Mouse (Mus musculus): ENCODE data around the gene Elovl6.

Elovl6 gene

GRCm38 (mm10) chr3:129532180-129532864, at the start of gene Elovl6:
Gene Elovl6, plus strand, starts transcription at chr3:129532355.
- DNase-seq (ENCODE audit: low read depth, low spot score): peak; percentile 51

GRCm38 (mm10) chr3:129488774-129489173, 43.4 kb upstream of the Elovl6 start:
- DNase-seq (ENCODE audit: low read depth, low spot score): no peak

GRCm38 (mm10) chr3:129494123-129494522, 38.0 kb upstream of the Elovl6 start:
- no peak for DNase-seq (ENCODE audit: low read depth, low spot score)

DNA sequence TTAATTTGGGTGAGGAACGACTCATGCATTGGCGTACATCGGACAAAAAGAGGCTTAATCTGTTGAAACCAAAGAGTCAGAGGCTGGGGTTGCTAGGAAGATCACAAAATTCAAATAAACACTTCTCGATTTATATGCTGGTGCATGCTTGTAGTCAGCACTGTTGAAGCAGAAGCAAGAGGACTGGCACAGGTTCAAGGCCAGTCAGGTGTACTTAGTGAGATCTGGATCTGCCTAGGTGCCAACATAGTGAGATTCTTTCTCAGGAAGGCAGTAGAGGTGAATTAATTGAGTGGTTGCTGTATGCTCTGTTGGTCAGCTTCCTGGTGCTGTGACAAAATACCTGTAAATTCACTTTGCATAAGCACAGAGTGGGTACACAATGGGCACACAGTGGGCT, 37.4 kb upstream of the Elovl6 start:
- no peak for DNase-seq (ENCODE audit: low read depth, low spot score)

DNA sequence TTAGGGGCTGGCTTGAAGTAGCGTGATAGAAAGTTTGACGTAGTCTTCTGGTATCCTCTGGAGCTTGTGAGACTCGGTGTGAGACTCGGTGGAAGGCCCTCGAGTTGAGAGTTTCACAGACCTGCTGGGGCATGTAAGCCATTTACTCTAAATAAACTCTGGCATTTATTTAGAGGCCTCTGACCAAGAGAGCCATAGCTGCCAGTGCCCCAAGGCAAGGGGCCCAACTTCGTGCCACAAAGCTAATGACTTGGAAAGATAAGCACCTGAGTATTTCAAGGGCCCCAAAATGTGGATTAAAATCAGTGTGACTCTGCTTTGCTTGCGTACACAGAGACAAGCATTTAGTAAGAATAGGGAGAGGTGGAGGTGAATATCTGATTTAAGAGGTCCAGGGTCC, 28.4 kb upstream of the Elovl6 start:
- DNase-seq (ENCODE audit: low read depth, low spot score): no peak

DNA sequence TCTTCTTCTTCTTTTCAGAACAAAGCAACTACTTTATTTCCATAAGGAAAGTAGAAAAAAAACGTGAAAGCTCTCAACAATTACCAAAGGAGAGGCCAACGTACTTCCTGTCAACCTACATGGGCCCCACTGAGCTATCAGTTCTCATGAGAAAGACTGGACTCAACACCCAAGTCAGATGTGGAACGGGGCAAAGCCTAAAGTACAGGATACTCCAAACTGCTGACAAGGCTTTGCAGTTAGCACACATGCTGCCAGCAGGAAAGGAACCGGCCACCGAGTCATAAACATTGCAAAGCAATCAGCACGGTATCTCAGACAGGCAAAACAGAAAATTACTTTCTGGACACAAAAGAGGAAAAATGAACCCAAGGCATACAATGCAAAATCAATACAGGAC, 27.2 kb upstream of the Elovl6 start:
- no peak for DNase-seq (ENCODE audit: low read depth, low spot score)

- DNase-seq (ENCODE audit: low read depth, low spot score): no peak
Measured at GRCm38 (mm10) chr3:129507736-129508135, 24.4 kb upstream of the Elovl6 start.

DNA sequence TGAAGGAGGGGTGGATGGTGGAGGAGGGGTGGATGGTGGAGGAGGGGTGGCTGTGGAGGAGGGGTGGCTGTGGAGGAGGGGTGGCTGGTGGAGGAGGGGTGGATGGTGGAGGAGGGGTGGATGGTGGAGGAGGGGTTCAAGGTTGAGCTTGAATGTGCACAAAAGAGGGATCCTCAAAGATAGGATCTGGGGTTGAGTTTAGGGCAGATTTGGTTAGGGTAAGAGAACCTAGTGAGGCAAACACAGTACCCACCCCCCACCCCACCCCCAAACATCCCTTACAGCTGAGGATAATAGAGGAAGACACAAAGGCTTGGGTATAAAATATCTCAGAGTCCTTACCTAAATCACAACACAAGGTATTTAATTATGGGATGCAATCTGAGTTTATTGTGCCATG, 23.6 kb upstream of the Elovl6 start:
- no peak for DNase-seq (ENCODE audit: low read depth, low spot score)

- no peak for DNase-seq (ENCODE audit: low read depth, low spot score)
Measured at GRCm38 (mm10) chr3:129509725-129510124, 22.4 kb upstream of the Elovl6 start.

DNA sequence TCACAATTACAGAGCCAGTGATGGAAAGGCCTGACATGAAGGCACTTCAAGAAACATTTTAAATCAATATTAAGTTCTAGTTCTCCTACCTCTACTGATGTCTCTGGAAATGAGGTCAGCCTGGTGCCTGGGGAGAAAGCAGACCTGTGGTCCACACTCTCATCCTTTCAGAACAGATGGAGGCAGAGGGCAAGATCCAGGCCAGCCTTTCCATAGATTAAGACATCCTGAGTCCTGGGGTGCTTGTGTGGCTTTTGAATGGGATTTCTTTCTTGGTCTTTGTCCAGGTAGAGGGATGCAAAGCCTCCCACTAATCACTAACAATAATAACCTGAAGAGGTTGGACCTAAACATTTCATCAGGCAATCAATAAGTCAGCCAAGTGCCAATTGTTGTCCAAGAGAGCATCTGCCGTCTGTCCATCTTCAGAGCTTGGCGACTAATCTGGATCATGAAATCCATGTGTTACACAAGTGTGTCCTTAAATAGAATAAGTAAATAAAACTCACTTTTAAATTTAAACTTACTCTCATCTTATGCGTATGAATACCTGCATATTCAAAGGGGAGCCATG, 16.2 kb upstream of the Elovl6 start:
- no peak for DNase-seq (ENCODE audit: low read depth, low spot score)

GRCm38 (mm10) chr3:129520499-129520898, 11.7 kb upstream of the Elovl6 start:
- DNase-seq (ENCODE audit: low read depth, low spot score): no peak

DNA sequence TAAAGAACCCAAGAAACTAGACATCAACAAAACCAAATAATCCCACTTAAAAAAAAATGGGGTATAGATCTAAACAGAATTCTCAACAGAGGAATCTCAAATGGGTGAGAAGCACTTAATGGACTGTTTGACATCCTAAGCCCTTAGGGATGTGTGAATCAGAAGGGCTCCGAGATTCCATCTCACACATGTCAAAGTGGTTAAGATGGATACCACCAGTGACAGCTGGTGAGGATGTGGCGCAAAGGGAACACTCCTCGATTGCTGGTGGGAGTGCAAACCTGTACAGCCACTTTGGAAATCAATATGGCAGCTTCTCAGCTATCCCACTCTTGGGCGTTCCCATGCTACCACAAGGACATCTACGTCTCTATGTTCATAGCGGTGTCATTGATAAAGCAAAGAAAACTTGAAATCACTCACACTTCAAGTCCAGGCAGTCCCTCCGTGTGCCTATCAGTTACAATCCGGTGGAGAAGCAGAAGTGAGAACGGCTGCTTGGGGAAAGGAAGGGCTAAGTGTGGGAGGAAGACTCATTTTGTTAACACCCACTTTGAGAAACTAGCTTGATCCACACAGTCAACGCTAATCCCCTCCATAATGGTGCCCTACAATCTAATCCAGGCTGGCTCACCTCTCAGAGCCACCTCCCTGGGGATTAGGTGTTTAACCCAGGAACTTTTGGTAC, 8.6 kb upstream of the Elovl6 start:
- DNase-seq (ENCODE audit: low read depth, low spot score): no peak

DNA sequence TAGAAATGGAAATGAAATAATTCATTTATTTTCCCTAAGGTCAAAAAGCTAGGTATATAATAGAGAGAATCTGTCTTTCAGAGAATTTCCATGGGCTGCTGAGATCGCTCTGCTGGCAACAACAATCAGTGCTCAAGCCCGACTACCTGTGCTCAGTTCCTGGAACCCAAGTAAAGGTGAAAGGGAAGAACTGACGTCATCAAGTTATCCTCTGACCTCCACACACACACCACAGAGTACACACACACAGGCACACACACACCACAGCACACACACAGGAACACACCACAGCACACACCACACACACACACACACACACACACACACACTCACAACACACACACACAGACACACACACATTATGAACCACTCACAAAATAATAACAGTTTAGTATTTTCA, 5.1 kb upstream of the Elovl6 start:
- no peak for DNase-seq (ENCODE audit: low read depth, low spot score)

DNA sequence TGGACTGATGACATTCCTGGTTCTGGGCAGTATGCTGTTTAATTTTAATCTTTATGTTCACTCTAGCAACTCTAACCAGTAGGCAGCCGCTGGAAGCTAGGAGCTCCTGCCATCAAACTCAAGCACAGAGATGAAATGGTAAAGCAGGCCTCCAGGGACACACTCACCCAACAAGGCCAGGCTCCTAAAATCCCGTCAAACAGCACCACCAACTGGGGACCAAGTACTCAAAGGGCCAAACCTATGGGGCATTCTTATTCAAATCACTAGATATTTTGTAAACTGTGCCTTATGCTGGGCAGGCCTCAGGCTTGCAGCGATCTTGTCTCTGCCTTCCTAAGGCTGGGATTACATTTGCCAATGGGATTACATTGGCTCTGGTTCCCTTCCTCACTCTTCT, 2.8 kb upstream of the Elovl6 start:
- no peak for DNase-seq (ENCODE audit: low read depth, low spot score)

- DNase-seq (ENCODE audit: low read depth, low spot score): no peak
Measured at GRCm38 (mm10) chr3:129530461-129530860, 1.7 kb upstream of the Elovl6 start.

- no peak for DNase-seq (ENCODE audit: low read depth, low spot score)
Measured at GRCm38 (mm10) chr3:129532865-129533742, 949 bp downstream of the Elovl6 start.

DNA sequence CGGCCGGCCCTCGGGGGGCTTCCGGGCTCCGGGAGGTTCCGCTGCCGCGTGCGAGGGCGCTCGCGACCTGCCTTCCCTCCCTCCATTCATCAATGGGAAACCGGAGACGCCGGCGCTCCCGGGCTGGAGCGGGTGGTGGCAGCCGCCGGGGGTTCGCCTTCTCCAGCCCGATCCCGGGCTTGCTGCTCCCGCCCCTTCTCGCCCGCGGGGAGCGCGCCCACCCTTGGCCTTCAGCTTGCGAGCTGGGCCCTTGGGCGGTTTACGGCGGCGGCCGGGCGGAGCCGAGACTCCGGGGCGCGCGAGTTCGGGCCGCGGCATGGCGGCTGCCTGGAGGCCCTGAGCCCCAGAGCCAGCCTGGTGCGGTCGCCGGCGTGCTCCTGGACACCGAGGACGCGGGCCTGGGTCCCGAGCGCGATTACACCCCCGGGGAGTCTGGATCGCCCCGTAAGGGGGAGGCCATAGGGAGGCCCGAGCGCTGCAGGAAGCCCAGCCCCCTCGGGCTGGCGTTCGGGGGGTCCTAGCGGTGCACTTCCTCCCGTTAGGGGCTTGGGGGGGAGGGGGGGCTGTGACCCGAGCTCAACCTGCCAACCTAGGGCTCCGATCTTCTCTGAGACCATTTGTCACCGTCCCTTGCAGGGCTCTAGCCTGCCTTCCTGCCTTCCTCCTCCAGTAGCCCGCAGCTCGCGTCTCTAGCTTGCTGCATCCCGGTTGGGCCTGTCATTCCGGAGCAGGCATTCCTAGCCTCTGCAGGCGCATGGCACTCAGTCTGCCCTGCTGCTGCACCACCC, 1.8 kb downstream of the Elovl6 start:
- DNase-seq (ENCODE audit: low read depth, low spot score): peak; percentile 47

DNA sequence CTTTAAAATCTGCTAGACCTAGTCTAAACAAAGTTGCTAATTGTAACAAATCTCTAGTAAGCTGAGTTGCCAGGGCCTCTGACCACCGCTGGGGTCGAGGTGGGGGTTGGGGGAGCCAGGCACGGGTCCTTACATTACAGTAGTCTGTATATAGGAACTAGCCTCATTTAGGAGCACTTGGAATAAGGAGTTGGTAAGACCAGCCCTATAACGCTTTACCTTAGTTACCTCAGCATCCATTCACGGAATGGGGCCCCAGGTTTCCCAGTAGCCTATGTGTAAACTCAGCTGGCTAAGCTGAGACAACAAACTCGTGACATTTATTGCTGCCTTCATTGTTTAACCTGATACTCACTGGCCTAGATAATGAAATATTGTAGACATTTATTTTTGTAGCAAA, 3.3 kb downstream of the Elovl6 start:
- DNase-seq (ENCODE audit: low read depth, low spot score): no peak

- DNase-seq (ENCODE audit: low read depth, low spot score): peak; percentile 86
Measured at GRCm38 (mm10) chr3:129536109-129536508, 4.0 kb downstream of the Elovl6 start.

DNA sequence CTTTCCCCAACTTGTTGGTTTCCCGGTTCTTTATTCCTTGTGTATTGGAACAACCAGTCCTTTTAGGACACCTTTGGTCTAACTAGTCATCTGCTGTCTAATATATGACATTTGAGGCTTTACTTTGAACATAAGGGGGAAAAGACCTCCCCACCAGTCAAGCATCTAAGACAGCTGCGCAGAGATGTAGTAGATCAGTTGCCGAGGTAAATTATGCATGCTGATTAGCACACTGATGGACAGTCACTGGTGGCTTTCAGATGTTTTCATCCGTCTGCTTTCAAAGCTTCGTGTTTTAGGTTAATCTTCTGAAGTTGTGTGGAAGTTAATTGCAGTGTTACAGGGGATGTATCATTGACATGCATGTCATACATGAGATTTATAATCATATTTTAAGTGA, 5.8 kb downstream of the Elovl6 start:
- DNase-seq (ENCODE audit: low read depth, low spot score): no peak

DNA sequence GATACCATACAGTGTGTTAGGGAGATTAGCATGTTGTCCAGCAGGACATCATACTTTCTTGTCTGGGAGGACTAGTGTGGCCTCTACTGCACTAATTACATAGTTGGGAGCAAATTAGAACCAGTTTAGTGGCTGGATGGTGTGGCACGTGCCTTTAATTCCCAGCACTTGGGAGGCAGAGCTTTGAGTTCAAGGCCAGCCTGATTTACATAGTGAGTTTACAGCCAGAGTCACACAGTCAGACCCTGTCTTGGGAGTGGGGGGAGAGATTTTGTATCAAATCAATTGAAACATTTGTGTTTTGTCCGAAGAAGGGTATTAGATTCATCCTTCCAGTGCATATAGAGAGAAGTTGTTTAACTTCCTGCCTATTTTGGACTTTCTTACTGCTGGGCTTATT, 8.7 kb downstream of the Elovl6 start:
- DNase-seq (ENCODE audit: low read depth, low spot score): no peak
